Mouse (Mus musculus): ENCODE measurements around the gene Idua.

DNA sequence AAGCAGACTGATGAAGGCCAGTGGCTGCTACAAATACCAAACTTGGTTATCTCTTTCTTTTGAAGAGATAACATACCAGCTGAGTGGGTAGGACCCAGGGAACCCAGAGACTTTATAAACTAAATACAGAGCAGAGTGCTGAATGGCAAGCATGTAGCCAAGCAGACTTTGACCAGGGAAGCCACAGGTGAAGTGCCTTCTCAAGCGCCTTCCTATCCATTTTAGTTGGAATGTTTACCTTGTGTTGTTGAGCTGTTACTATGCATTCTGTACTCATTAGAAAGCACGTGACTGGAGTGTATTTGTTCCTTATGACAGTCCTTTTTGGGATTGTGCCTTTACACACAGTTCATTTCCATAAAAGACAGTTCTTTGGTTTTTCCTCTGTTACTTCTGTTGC lies 16.5 kb upstream of the Idua start:
- TF ChIP-seq CTCF (IDR thresholded peaks at IDR 0.05; ENCODE audit: borderline replicate concordance, control insufficient read depth, extremely low read depth, insufficient read depth, low read length, poor library complexity) = no peak
- no peak for TF ChIP-seq POLR2A (IDR thresholded peaks at IDR 0.05; ENCODE audit: control insufficient read depth, extremely low read depth, insufficient read depth, low read length, poor library complexity)

Measured in thymus, adult 2 months (tissue).